Mouse (Mus musculus): Measurements from ENCODE around the gene N4bp2l1.

The N4bp2l1 gene

DNA sequence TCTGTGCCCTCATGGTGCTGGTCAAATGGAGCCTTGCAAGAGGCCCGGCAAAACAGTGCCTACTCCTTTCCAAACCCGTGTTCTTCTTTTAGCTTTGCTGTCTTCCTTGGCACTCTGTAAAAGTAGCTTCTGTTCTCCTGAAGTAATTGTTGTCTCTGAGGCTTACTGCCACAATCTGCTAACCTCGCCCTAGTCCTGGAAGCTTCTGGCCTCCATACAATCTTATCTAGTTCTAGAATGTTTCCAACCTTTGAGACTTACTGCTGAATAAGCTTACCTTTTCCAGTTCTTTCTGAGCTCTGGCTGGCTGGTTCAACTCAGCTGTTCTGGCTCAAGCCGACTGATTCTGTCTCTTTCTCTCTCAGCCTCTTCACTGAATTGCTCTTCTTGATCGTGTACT lies 35.2 kb downstream of the N4bp2l1 start:
- DNase-seq: no peak

DNA sequence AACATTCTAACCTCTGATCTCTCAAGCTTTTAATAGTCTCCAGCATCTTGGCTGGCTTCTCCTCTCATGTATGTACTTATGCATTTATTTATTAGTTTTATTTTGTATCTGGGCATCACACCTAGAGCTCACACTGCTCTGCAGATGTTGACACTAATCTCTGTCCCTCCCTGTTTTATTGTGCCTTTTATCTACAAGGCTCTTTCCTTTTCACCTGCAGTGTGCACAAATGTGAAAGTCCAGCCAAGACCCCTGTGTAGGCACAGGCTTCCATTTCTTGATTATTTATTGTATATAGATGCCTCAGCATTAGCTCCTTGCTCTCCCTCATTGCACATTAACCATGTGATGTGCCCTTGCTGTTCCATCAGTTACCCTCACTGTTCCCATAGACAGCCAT lies 35.6 kb downstream of the N4bp2l1 start:
- no peak for DNase-seq

DNA sequence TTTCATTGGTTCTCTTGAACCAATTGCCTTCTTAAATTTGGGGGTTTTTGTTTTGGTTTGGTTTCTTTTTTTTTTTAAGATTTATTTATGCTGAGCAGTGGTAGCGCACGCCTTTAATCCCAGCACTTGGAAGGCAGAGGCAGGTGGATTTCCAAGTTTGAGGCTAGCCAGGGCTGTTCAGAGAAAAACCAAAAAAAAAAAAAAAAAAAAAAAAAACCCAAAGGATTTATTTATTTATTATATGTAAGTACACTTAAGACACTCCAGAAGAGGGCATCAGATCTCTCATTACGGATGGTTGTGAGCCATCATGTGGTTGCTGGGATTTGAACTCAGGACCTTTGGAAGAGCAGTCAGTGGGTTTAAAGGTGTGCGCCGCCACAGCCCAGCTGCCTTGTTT lies 36.1 kb downstream of the N4bp2l1 start:
- no peak for DNase-seq

DNA sequence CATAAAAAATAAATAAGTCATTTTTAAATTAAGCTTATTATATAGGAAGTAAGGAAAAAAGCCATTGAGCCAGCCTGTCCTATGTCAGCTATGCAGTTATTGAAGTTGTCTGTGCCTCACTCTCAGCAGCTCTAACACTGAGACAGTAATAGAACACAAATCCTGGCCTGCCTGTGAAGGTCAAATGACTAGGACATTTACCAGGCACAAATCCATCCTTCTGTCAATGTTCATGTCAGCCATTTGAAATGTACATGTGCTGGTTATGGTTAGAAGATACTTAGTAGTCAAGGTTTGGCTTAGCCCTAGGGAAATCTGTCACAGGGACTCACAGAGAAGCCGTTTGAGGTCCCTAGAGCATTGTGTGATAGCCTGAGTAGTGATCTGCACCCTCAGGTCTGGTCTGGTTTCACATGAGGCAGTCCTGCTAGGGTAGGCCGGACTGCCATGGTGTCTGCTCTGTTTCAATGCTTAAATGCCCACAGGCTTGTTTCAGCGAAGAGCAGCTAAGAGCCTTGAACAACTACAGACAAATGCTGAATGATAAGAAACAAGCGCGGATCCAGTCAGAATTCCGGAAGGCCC lies 37.4 kb downstream of the N4bp2l1 start:
- no peak for DNase-seq

DNA sequence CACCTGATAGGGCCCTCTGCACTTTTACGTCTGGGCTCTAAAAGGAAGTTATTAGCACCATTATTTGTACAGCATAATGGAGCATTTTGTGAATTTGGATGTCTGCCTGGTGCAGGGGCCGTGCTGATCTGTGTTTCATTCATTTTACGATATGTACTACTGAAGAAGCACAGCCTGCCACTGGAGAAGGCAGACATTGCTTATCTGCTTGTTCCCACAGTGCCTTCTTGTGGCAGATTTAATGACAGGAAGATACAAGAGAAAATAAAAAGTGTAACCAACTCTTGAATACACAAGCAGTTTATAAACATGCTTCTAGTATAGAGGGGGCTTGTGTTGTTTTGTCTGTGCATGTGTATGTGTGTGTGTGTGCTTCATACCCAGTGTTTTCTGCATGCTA lies 45.4 kb downstream of the N4bp2l1 start:
- no peak for DNase-seq

DNA sequence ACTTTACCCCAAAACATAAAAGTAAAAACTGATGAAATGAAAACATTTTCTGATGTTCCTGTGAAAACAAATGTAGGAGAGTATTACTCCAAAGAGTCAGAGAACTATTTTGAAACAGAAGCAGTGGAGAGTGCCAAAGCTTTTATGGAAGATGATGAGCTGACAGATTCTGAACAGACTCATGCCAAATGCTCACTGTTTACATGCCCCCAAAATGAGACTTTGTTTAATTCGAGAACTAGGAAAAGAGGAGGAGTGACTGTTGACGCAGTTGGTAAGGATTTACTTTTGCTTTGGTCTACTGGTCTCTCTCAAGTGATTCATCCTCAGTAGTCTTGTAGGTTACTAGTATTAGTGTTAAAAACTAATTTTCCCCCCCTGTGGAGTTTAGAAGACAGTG lies 53.8 kb downstream of the N4bp2l1 start:
- DNase-seq: no peak

DNA sequence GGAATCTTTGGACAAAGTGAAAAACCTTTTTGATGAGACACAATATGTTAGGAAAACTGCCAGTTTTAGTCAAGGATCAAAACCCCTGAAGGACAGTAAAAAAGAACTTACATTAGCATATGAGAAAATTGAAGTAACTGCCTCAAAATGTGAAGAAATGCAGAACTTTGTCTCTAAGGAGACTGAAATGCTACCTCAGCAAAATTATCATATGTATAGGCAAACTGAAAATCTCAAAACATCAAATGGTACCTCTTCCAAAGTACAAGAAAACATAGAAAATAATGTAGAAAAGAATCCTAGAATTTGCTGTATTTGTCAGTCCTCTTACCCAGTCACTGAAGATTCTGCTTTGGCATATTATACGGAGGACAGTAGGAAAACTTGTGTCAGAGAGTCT lies 55.7 kb downstream of the N4bp2l1 start:
- DNase-seq: no peak

DNA sequence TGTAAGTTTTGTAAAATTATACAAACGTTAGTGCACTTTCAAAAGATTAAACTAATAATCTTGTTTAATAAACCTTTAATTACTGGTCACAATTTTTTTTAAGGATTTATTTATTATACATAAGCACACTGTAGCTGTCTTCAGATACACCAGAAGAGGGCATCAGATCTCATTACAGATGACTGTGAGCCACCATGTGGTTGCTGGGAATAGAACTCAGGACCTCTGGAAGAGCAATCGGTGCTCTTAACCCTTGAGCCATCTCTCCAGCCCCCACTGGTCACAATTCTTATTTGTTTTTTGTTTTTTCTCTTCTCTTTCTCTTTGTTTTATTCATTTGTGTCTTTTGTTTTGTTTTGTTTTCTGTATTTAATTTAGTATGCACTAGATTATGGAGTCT lies 71.7 kb downstream of the N4bp2l1 start:
- no peak for DNase-seq

DNA sequence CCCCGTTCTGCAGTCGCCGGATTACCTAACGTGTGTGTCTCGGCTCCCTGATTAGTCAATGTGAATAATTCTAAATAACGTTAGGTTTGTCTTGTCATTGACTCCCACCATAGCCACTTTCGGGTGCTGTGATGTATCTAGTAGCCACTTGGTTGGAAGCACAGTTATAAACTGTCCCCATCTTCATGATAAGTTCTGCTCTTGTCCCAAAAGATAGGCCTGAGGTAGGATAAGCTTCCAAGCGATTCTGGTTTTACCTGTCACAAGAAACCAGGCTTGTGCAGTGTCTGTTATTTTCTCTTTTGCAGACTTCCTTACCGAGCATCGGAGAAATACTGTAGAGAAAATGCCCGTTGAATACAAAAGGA lies 74.1 kb downstream of the N4bp2l1 start:
- no peak for DNase-seq

DNA sequence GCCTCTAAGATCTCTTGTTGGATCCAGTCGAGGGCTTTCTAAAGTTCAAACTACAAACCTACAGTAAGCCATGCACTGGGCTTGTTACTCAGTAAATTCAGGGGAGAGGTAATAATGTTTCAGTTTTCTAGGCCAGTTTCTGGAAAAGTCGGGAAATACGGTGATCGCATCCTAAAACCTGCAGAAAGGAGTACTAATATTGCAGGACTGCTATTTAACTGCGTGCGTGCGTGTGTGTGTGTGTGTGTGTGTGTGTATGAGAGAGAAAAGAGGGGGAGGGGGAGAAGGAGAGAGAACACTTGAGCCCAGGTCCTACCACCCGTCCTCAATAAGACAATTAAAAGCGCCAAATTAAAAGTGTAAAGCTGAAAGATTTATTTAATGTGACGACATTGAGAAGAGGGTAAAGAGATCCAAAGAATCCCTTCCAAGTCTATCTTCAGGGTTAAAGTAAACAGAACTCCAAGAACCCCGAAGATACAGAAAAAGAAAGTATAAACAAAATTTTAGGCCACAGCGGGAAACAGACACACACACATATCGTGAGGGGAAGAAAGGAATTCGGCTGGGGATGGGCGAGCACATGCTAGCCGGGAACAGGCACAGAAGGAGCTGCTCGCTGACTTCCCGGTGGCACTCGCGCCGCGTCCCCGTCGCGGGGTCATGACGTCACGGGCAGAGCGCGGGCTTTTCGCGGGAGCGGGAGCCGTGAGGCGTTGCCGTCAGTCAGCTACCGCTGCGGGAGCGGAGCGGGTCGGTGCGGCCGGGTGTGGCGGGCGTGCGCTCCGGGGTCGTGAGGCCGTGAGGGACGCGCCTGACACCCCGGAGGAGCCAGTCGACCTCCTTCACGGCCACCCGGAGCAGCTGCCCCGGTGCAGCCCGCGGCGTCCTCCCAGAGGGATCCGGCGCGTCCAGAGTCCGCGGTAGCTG lies 74.8 kb downstream of the N4bp2l1 start, which contains the start of gene Brca2:
Brca2 (plus strand) TSS at position 694 of the 930 bp plus-strand sequence.
- DNase-seq: peak; percentile 95

All from right cerebral cortex, postnatal 4 days (tissue).